Mouse (Mus musculus) adrenal gland, postnatal 4 days (tissue): ENCODE measurements around the gene Vps26a. TPM values are rescaled to one million over a fixed set of nuclear protein-coding genes. Genes with fewer than 3 reads are reported as not detected.
"Not testable (repeated sequence)": the region's sequence is repeated elsewhere in the genome, so short reads cannot be mapped to it uniquely, and the experiment has no call there.

Experiments used
- DNase-seq, 2 experiments: peaks; one replicate each; pipeline ENCODE4 v3.0.0; 2021 to 2022; ENCODE audit warnings: low spot score in 2 of 2, mixed read lengths in 2 of 2
- total RNA-seq, 2 experiments: library from RNA; stranded (reverse); gene quantifications; 2 replicates each; pipeline ENCODE4 v1.2.3; 2021

The Vps26a gene
- total RNA-seq, 2 experiments from 2014 or later, result 45.3 to 48.7 TPM

DNA sequence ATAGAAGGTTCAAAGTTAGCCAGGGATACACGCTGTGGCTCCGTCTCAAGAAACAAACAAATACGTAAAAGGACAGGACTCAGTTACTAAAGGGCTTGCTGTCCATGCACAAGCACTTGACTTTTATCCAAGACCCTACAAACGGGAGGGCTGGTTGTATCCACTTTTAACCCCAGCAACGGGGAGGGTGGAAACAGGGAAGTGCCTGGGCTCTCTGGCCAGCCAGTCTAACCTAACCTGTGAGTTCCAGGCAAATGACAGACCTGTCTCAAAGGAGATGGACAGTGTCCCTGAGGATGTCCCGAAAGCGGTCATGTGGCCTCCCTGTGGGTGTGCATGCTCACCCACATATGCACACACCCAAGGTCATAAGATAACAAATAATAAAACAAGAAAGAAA lies 15.3 kb upstream of the Vps26a start:
- no peak for DNase-seq

DNA sequence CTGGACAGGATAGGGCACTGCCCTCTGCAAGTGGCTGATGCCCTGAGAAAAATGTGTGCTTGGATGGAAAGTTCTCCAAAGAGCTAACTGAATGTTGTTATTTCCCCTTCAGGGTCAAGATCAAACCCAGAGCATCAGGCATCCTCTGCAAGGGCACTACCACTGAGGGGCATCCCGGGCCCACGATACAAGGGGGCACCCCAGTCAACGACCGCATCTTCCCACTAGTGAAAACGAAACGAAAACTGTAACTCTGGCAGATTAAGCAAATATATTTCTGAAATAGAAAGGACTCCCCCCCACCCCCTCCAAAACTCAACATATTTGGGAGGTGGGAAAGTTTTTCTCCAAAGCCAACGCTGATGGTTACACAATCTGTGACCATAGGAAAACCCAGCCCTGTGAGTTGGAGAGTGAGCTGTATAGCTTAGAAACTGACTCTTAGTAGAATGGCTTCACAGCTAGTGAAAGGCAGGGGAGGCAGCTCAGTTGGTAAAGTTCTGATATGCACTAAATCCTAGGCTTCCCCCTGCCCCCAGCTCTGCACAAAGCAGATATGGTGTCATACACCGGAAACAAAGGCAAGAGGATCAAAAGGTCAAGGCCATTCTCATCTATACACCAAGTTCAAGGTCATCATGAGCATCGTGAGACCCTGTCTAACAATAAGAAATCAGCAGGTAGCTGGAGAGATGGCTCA lies 14.5 kb upstream of the Vps26a start:
- no peak for DNase-seq

DNA sequence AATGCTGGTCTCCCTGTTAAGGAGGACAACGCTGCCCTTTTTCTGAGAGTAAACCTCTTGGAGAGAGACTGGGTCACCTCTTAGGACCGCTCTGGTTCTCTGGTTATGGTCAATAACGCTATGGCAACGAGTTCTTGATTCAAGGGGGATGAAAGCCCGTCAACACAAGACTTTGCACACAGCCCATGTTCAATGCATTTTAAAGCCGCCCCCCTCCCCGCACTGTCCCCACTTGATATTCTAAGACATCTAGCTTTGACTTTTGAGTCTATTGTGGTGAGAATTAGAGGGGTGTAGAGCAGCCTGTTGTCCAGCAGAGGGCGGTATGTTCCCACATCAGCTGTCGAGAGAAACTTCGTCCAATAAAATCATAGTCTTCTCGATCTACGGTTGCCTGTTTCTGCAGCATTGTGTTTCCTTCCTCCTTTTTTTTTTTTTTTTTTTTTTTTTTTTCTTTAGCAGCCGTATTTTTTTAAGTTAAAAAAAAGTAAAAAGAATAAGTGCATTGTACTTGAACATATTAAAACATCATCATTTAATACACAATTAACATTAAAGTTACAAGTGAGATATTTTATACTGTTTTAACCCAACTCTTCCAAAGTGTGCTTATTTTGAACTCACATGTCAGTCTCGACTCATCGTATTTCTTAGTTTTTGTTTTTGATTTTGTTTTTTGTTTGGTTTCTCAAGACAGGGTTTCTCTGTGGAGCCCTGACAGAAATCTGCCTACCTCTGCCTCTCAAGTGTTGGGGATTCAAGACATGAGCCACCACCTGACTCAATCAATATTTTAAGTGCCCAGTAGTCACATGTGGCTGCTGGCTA lies 13.7 kb upstream of the Vps26a start:
- DNase-seq, result peak in 1 of 2 experiments; percentile 31

DNA sequence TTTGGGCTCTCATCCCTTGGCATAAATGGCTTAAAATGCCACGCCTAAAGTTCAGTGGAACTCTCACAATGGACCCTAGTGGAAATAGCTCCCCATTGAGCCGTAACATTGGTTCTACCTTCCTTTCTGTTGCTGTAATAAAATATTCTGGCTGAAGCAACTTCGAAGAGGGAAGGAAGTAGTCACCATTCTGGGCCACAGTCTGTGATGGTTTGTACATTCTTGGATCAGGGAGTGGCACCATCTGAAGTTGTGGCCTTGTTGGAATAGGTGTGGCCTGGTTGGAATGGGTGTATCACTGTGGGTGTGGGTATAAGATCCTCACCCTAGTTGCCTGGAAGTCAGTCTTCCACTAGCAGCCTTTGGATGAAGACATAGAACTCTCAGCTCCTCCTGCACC lies 5.1 kb upstream of the Vps26a start:
- DNase-seq, result not testable (repeated sequence)

- DNase-seq, result no peak
Observed at GRCm38 (mm10) chr10:62488266-62488665, 1.7 kb upstream of the Vps26a start.

DNA sequence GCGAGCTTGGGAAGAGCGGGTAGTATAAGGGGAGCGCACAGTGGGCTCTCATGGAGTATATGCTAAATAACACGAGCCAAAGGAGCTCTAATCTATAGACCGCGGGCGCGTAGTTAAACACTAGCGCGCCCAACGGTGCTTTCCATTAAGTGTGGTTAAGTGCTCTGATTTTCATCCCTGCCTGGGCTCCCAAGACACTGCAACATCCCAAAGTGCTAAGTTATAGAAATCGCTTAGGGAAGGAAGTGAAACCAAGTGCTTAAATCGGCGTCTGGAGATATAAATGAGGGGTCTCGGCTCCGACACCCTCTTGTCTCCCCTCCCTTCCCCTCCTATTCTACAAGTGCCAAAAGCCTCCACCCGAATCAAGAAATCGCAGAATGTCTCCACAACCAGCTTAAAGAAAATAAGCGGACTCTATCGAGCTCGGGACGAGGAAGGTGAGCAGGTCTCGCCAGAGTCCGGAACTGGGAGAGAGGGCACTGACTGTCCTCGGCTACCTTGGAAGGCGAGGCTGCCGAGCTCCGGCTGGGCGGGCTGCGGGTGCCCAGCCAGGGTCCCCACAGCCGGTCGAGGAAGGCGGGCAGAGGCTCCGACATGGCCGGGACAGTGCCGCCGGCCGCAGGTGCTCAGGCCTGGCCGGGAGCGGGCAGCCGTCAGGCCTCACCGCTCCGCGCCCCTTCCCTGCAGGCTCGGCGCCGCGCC lies 575 bp downstream of the Vps26a start:
- DNase-seq, result no peak

DNA sequence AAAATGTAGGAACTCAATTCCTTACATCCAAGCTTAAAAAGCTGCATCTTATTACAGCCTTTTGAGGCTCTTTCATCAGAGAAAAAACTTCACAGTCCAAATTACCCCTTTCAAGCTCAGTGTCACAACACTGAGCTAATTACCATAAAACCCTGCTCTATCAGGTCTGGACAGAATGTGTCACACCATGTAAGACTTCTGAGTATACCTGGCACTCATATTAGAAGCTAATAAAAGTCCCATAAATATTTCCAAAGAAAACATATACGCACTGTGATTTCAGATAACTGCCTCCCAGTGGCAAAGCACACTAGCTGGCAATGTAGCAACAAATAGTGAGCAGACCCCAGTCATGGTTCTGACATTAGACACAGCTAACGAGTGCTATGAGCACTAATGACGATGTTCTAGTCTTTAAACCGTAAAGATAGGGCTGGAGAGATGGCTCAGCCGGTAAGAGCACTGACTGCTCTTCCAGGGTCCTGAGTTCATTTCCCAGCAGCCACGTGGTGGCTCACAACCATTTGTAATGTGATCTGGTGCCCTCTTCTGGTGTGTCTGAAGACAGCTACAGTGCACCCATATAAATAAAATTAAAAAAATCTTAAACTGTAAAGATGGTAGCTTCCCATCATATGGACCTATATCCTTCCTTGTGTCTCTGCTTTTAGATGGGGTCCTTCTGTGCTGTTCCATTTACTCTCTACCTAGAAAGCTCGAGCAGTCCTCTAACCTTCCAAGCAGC lies 5.3 kb downstream of the Vps26a start:
- no peak for DNase-seq

GRCm38 (mm10) chr10:62476980-62477379 lies 9.6 kb downstream of the Vps26a start:
- DNase-seq, result no peak

- DNase-seq, result no peak
Observed at GRCm38 (mm10) chr10:62474944-62475343, 11.7 kb downstream of the Vps26a start.

- DNase-seq, result no peak
Observed at GRCm38 (mm10) chr10:62471105-62471504, 15.5 kb downstream of the Vps26a start.

DNA sequence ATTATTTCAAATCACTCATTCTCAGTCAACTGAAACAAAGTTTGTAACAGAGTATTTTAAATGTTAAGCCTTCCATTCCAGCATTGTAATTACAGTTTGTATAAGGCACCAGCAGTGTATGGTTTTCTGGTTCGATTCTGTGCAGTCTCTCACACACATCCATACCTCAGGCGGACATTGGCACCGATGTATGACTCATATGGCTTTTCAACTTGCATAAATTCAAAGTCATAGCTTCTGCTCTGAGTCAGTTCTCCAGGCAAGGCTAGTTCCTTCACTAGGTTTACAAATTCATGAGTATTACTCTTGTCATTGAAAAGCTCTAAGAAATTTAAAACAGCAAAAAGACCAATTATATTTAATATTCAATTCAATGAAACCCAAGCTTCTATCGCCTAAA lies 16.9 kb downstream of the Vps26a start:
- no peak for DNase-seq

DNA sequence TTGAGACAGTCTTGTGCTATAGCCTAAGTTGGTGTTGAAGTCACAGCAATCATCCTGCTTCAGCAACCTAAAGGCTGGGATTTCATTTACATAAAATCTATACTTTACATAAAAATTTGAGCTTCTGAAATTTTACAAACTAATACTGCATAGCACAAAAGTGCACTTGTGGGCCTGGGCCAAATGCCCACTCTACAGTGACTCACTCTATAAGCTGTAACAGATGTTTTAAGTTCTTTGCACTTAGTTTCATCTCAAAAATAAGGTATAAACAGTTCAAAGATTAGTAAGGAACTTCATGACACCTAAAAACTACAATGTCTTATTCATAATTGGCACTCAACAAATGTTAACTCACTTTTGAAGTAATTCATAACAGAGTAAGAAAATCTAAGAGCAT lies 25.3 kb downstream of the Vps26a start:
- no peak for DNase-seq

GRCm38 (mm10) chr10:62452001-62452400 lies 34.6 kb downstream of the Vps26a start:
- DNase-seq, result not testable (repeated sequence)

- DNase-seq, result no peak
Observed at GRCm38 (mm10) chr10:62450280-62450640, 36.3 kb downstream of the Vps26a start.

GRCm38 (mm10) chr10:62449364-62450279 lies 37.0 kb downstream of the Vps26a start, which contains the start of the genes 4930507D05Rik and Supv3l1:
4930507D05Rik (plus strand) TSS chr10:62449489.
Supv3l1 (minus strand) TSS chr10:62449738.
- DNase-seq, result peak; percentile 79 to 80

DNA sequence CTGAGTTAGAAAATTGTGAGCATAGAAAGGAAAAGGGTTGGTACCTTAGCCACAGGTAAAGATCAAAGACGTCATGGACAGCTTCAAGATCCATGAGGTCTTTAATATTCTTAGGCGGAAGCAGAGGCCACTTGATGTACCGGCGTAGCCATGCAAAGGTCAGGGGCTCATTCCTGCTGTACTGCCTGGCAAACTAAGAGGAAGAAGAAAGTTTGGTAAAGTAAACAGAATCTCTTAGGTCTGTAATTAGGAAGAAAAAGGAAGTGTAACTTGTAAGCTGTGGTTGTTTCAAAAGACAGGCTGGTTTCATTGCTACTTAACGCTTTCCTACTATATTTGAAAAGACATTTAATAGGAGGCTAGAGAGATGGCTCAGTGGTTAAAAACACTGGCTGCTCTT lies 56.2 kb downstream of the Vps26a start:
- no peak for DNase-seq

- no peak for DNase-seq
Observed at GRCm38 (mm10) chr10:62425081-62425871, 61.3 kb downstream of the Vps26a start.

- no peak for DNase-seq
Observed at GRCm38 (mm10) chr10:62422255-62422654, 64.3 kb downstream of the Vps26a start, which contains the start of gene Hkdc1. Hkdc1 (minus strand) TSS chr10:62422491.

GRCm38 (mm10) chr10:62421127-62421526 lies 65.5 kb downstream of the Vps26a start:
- no peak for DNase-seq
